Mouse (Mus musculus): ENCODE results near the gene Prpf19. TPM values are rescaled to one million over a fixed set of nuclear protein-coding genes. Genes with fewer than 3 reads are reported as not detected.

Prpf19 gene
- polyA plus RNA-seq, 1 experiment = 175 TPM

GRCm38 (mm10) chr19:10947219-10947618 lies 52.2 kb downstream of the Prpf19 start:
- no peak for DNase-seq
- peaks cover 10% of the 10 kb centered on the region for H3K4me1 ChIP-seq (ENCODE audit: control insufficient read depth, insufficient read depth, low read length)
- 69% methylated on average over 5 of the region's 5 CpGs for WGBS
- no peaks in the 10 kb centered on the region for H3K36me3 ChIP-seq (ENCODE audit: control insufficient read depth, insufficient read depth, low read length)
- TF ChIP-seq CTCF (conservative IDR thresholded peaks at IDR 0.05; ENCODE audit: insufficient read depth, insufficient read length, low read depth, low read length) (no peak), POLR2A (IDR thresholded peaks at IDR 0.05; ENCODE audit: low read depth, low read length) (no peak)
- no peak overlapping the region for H3K27ac ChIP-seq (ENCODE audit: insufficient read depth, low read depth, low read length)
- H3K27me3 ChIP-seq (replicated peaks; ENCODE audit: control insufficient read depth, insufficient read depth, low read length) = no peaks in the 10 kb centered on the region
- H3K4me3 ChIP-seq (ENCODE audit: insufficient read depth, low read depth, low read length) = peak overlapping the region; percentile 5; the same call in 1 of the 2 replicates

- Histone ChIP-seq H3K4me1 (ENCODE audit: control insufficient read depth, insufficient read depth, low read length) (peaks cover 10% of the 10 kb centered on the region), H3K4me3 (ENCODE audit: insufficient read depth, low read depth, low read length) (peak overlapping the region; percentile 78), H3K27ac (ENCODE audit: insufficient read depth, low read depth, low read length) (no peak overlapping the region), H3K36me3 (ENCODE audit: control insufficient read depth, insufficient read depth, low read length) (no peaks in the 10 kb centered on the region), H3K27me3 (replicated peaks; ENCODE audit: control insufficient read depth, insufficient read depth, low read length) (no peaks in the 10 kb centered on the region)
- DNase-seq = no peak
- WGBS = under 1% methylated on average over 20 of the region's 20 CpGs
- TF ChIP-seq POLR2A (IDR thresholded peaks at IDR 0.05; ENCODE audit: low read depth, low read length) (no peak), CTCF (conservative IDR thresholded peaks at IDR 0.05; ENCODE audit: insufficient read depth, insufficient read length, low read depth, low read length) (no peak)
These were observed 53.4 kb downstream of the Prpf19 start for GRCm38 (mm10) chr19:10948416-10948815.

- no peaks in the 10 kb centered on the region for H3K27me3 ChIP-seq (replicated peaks; ENCODE audit: control insufficient read depth, insufficient read depth, low read length)
- peak; percentile 42 for TF ChIP-seq POLR2A (IDR thresholded peaks at IDR 0.05; ENCODE audit: low read depth, low read length)
- TF ChIP-seq CTCF (conservative IDR thresholded peaks at IDR 0.05; ENCODE audit: insufficient read depth, insufficient read length, low read depth, low read length) = no peak
- peak; percentile 98 for DNase-seq
- H3K36me3 ChIP-seq (ENCODE audit: control insufficient read depth, insufficient read depth, low read length) = no peaks in the 10 kb centered on the region
- H3K4me1 ChIP-seq (ENCODE audit: control insufficient read depth, insufficient read depth, low read length) = peaks cover 10% of the 10 kb centered on the region
- WGBS = under 1% methylated on average over 30 of the region's 30 CpGs
- H3K4me3 ChIP-seq (ENCODE audit: insufficient read depth, low read depth, low read length) = peak within 1 kb of the TSS; percentile 78
- peak within 1 kb of the TSS; percentile 46; the same call in 1 of the 2 replicates for H3K27ac ChIP-seq (ENCODE audit: insufficient read depth, low read depth, low read length)
These were observed 54.1 kb downstream of the Prpf19 start, which contains the start of gene Ccdc86 for GRCm38 (mm10) chr19:10949112-10949511. Gene Ccdc86, minus strand, starts transcription at chr19:10949266.

- DNase-seq = no peak
- TF ChIP-seq CTCF (conservative IDR thresholded peaks at IDR 0.05; ENCODE audit: insufficient read depth, insufficient read length, low read depth, low read length) (no peak), POLR2A (IDR thresholded peaks at IDR 0.05; ENCODE audit: low read depth, low read length) (no peak)
- peaks cover 10% of the 10 kb centered on the region for H3K4me1 ChIP-seq (ENCODE audit: control insufficient read depth, insufficient read depth, low read length)
- peak overlapping the region; percentile 24; the same call in 1 of the 2 replicates for H3K4me3 ChIP-seq (ENCODE audit: insufficient read depth, low read depth, low read length)
- H3K27me3 ChIP-seq (replicated peaks; ENCODE audit: control insufficient read depth, insufficient read depth, low read length) = no peaks in the 10 kb centered on the region
- WGBS = 28% methylated on average over 9 of the region's 9 CpGs
- H3K36me3 ChIP-seq (ENCODE audit: control insufficient read depth, insufficient read depth, low read length) = no peaks in the 10 kb centered on the region
- peak overlapping the region; percentile 46; the same call in 1 of the 2 replicates for H3K27ac ChIP-seq (ENCODE audit: insufficient read depth, low read depth, low read length)
These were observed 54.5 kb downstream of the Prpf19 start for GRCm38 (mm10) chr19:10949558-10949957.

GRCm38 (mm10) chr19:10952021-10952939 lies 57.2 kb downstream of the Prpf19 start:
- Histone ChIP-seq H3K36me3 (ENCODE audit: control insufficient read depth, insufficient read depth, low read length) (no peaks in the 10 kb centered on the region), H3K27me3 (replicated peaks; ENCODE audit: control insufficient read depth, insufficient read depth, low read length) (no peaks in the 10 kb centered on the region), H3K27ac (ENCODE audit: insufficient read depth, low read depth, low read length) (0 out of 2 replicates have a peak overlapping the region, but pooled peaks have one; percentile 39), H3K4me1 (ENCODE audit: control insufficient read depth, insufficient read depth, low read length) (peaks cover 9% of the 10 kb centered on the region), H3K4me3 (ENCODE audit: insufficient read depth, low read depth, low read length) (no peak overlapping the region)
- TF ChIP-seq CTCF (conservative IDR thresholded peaks at IDR 0.05; ENCODE audit: insufficient read depth, insufficient read length, low read depth, low read length) (no peak), POLR2A (IDR thresholded peaks at IDR 0.05; ENCODE audit: low read depth, low read length) (no peak)
- peak; percentile 24 for DNase-seq
- 56% methylated on average over 11 of the region's 11 CpGs for WGBS

Other genes starting within 250 kb of the Prpf19 start
- 0.80 and 1.0 TPM in 2 replicates for gene Pga5, start 217.2 kb upstream of the Prpf19 start, polyA plus RNA-seq (2012; rRNA removed)
- gene Vps37c, start 206.5 kb upstream of the Prpf19 start, polyA plus RNA-seq (2012; rRNA removed) = 30.0 and 32.1 TPM in 2 replicates
- 0.33 and 3.3 TPM in 2 replicates for gene Cd5, start 156.2 kb upstream of the Prpf19 start, polyA plus RNA-seq (2012; rRNA removed)
- 0.30 and 3.1 TPM in 2 replicates for gene Cd6, start 65.2 kb upstream of the Prpf19 start, polyA plus RNA-seq (2012; rRNA removed)
- 6.2 and 6.7 TPM in 2 replicates for gene Slc15a3, start 55.5 kb upstream of the Prpf19 start, polyA plus RNA-seq (2012; rRNA removed)
- gene Tmem132a, start 25.3 kb upstream of the Prpf19 start, polyA plus RNA-seq (2012; rRNA removed) = 12.1 and 15.8 TPM in 2 replicates
- gene Tmem109, start 13.2 kb upstream of the Prpf19 start, polyA plus RNA-seq (2012; rRNA removed) = 101 and 124 TPM in 2 replicates
- 0.05 TPM in 1 of 2 replicates, not detected in the other for gene Zp1, start 25.4 kb downstream of the Prpf19 start, polyA plus RNA-seq (2012; rRNA removed)
- gene Ptgdr2, start 41.9 kb downstream of the Prpf19 start, polyA plus RNA-seq (2012; rRNA removed) = 0.05 TPM in 1 of 2 replicates, not detected in the other
- 3.9 TPM in 2 replicates for gene Ccdc86, start 54.0 kb downstream of the Prpf19 start, polyA plus RNA-seq (2012; rRNA removed)
- 0.18 TPM in 1 of 2 replicates, not detected in the other for gene Ms4a10, start 79.4 kb downstream of the Prpf19 start, polyA plus RNA-seq (2012; rRNA removed)
- gene Ms4a15, start 98.0 kb downstream of the Prpf19 start, polyA plus RNA-seq (2012; rRNA removed) = not detected in 2 replicates
- not detected in 2 replicates for gene Ms4a18, start 122.8 kb downstream of the Prpf19 start, polyA plus RNA-seq (2012; rRNA removed)
- 0.43 and 0.86 TPM in 2 replicates for gene Ms4a8a, start 185.9 kb downstream of the Prpf19 start, polyA plus RNA-seq (2012; rRNA removed)
- 0.10 TPM in 1 of 2 replicates, not detected in the other for gene 1700017D01Rik, start 235.6 kb downstream of the Prpf19 start, polyA plus RNA-seq (2012; rRNA removed)